Mouse (Mus musculus): Measurements from ENCODE around the gene F5. TPM values are rescaled to one million over a fixed set of nuclear protein-coding genes. Genes with fewer than 3 reads are reported as not detected.

Gene F5
- polyA plus RNA-seq, 1 experiment, result 0.35 TPM

- H3K4me3 ChIP-seq (ENCODE audit: insufficient read depth, low read length), result no peak overlapping the region
- no peak for TF ChIP-seq CTCF (IDR thresholded peaks at IDR 0.05; ENCODE audit: extremely low read depth, insufficient read depth, low read length)
- TF ChIP-seq POLR2A (IDR thresholded peaks at IDR 0.05; ENCODE audit: extremely low read depth, insufficient read depth, low read length), result no peak
These were observed 95.8 kb downstream of the F5 start for GRCm38 (mm10) chr1:164247442-164247841.

GRCm38 (mm10) chr1:164247971-164248370, 96.3 kb downstream of the F5 start:
- no peaks in the 10 kb centered on the region for H3K4me1 ChIP-seq (ENCODE audit: control insufficient read depth, insufficient read depth, low read length)
- no peak for TF ChIP-seq CTCF (IDR thresholded peaks at IDR 0.05; ENCODE audit: extremely low read depth, insufficient read depth, low read length)
- TF ChIP-seq POLR2A (IDR thresholded peaks at IDR 0.05; ENCODE audit: extremely low read depth, insufficient read depth, low read length), result no peak
- H3K27ac ChIP-seq (ENCODE audit: insufficient read depth, low read length), result no peak overlapping the region
- peak overlapping the region; percentile 45; the same call in 1 of the 2 replicates for H3K4me3 ChIP-seq (ENCODE audit: insufficient read depth, low read length)

More at GRCm38 (mm10) chr1:164247442-164247841, 95.8 kb downstream of the F5 start:
- H3K27ac ChIP-seq (ENCODE audit: insufficient read depth, low read length), result no peak overlapping the region
- no peaks in the 10 kb centered on the region for H3K4me1 ChIP-seq (ENCODE audit: control insufficient read depth, insufficient read depth, low read length)

GRCm38 (mm10) chr1:164248465-164249331, 97.1 kb downstream of the F5 start, which contains the start of gene Slc19a2:
Gene Slc19a2 (plus strand): TSS chr1:164249046.
- Histone ChIP-seq H3K4me1 (ENCODE audit: control insufficient read depth, insufficient read depth, low read length) (no peaks in the 10 kb centered on the region), H3K27ac (ENCODE audit: insufficient read depth, low read length) (0 out of 2 replicates have a peak within 1 kb of the TSS, but pooled peaks have one; percentile 18), H3K4me3 (ENCODE audit: insufficient read depth, low read length) (peak within 1 kb of the TSS; percentile 45)
- TF ChIP-seq POLR2A (IDR thresholded peaks at IDR 0.05; ENCODE audit: extremely low read depth, insufficient read depth, low read length) (peak; percentile 76), CTCF (IDR thresholded peaks at IDR 0.05; ENCODE audit: extremely low read depth, insufficient read depth, low read length) (no peak)

- TF ChIP-seq POLR2A (IDR thresholded peaks at IDR 0.05; ENCODE audit: extremely low read depth, insufficient read depth, low read length) (no peak), CTCF (IDR thresholded peaks at IDR 0.05; ENCODE audit: extremely low read depth, insufficient read depth, low read length) (no peak)
- peak overlapping the region; percentile 45 for H3K4me3 ChIP-seq (ENCODE audit: insufficient read depth, low read length)
- H3K27ac ChIP-seq (ENCODE audit: insufficient read depth, low read length), result 0 out of 2 replicates have a peak overlapping the region, but pooled peaks have one; percentile 18
- H3K4me1 ChIP-seq (ENCODE audit: control insufficient read depth, insufficient read depth, low read length), result no peaks in the 10 kb centered on the region
These were observed 97.7 kb downstream of the F5 start for GRCm38 (mm10) chr1:164249332-164249711.

GRCm38 (mm10) chr1:164250391-164251150, 98.9 kb downstream of the F5 start:
- Histone ChIP-seq H3K4me1 (ENCODE audit: control insufficient read depth, insufficient read depth, low read length) (no peaks in the 10 kb centered on the region), H3K4me3 (ENCODE audit: insufficient read depth, low read length) (peak overlapping the region; percentile 45), H3K27ac (ENCODE audit: insufficient read depth, low read length) (no peak overlapping the region)
- TF ChIP-seq CTCF (IDR thresholded peaks at IDR 0.05; ENCODE audit: extremely low read depth, insufficient read depth, low read length) (no peak), POLR2A (IDR thresholded peaks at IDR 0.05; ENCODE audit: extremely low read depth, insufficient read depth, low read length) (no peak)

- TF ChIP-seq CTCF (IDR thresholded peaks at IDR 0.05; ENCODE audit: extremely low read depth, insufficient read depth, low read length), result no peak
- no peak for TF ChIP-seq POLR2A (IDR thresholded peaks at IDR 0.05; ENCODE audit: extremely low read depth, insufficient read depth, low read length)
- Histone ChIP-seq H3K27ac (ENCODE audit: insufficient read depth, low read length) (no peak overlapping the region), H3K4me1 (ENCODE audit: control insufficient read depth, insufficient read depth, low read length) (no peaks in the 10 kb centered on the region), H3K4me3 (ENCODE audit: insufficient read depth, low read length) (no peak overlapping the region; the same call in 1 of the 2 replicates)
These were observed 99.8 kb downstream of the F5 start for GRCm38 (mm10) chr1:164251438-164251837.

- no peak overlapping the region for H3K27ac ChIP-seq (ENCODE audit: insufficient read depth, low read length)
- no peaks in the 10 kb centered on the region for H3K4me1 ChIP-seq (ENCODE audit: control insufficient read depth, insufficient read depth, low read length)
- TF ChIP-seq POLR2A (IDR thresholded peaks at IDR 0.05; ENCODE audit: extremely low read depth, insufficient read depth, low read length) (no peak), CTCF (IDR thresholded peaks at IDR 0.05; ENCODE audit: extremely low read depth, insufficient read depth, low read length) (no peak)
- no peak overlapping the region for H3K4me3 ChIP-seq (ENCODE audit: insufficient read depth, low read length)
These were observed 100.9 kb downstream of the F5 start for GRCm38 (mm10) chr1:164252551-164252950.

GRCm38 (mm10) chr1:164254836-164255235, 103.2 kb downstream of the F5 start:
- Histone ChIP-seq H3K27ac (ENCODE audit: insufficient read depth, low read length) (no peak overlapping the region), H3K4me1 (ENCODE audit: control insufficient read depth, insufficient read depth, low read length) (no peaks in the 10 kb centered on the region), H3K4me3 (ENCODE audit: insufficient read depth, low read length) (no peak overlapping the region)
- no peak for TF ChIP-seq POLR2A (IDR thresholded peaks at IDR 0.05; ENCODE audit: extremely low read depth, insufficient read depth, low read length)

GRCm38 (mm10) chr1:164260171-164261028, 108.8 kb downstream of the F5 start:
- H3K27ac ChIP-seq (ENCODE audit: insufficient read depth, low read length), result no peak overlapping the region
- TF ChIP-seq POLR2A (IDR thresholded peaks at IDR 0.05; ENCODE audit: extremely low read depth, insufficient read depth, low read length), result no peak
- TF ChIP-seq CTCF (IDR thresholded peaks at IDR 0.05; ENCODE audit: extremely low read depth, insufficient read depth, low read length), result no peak
- no peak overlapping the region for H3K4me3 ChIP-seq (ENCODE audit: insufficient read depth, low read length)
- H3K4me1 ChIP-seq (ENCODE audit: control insufficient read depth, insufficient read depth, low read length), result no peaks in the 10 kb centered on the region
